Mouse (Mus musculus): ENCODE measurements around the gene Them7. TPM values are rescaled to one million over a fixed set of nuclear protein-coding genes. Genes with fewer than 3 reads are reported as not detected.

Them7 gene
- polyA plus RNA-seq, 1 experiment from 2014 or later: not detected

DNA sequence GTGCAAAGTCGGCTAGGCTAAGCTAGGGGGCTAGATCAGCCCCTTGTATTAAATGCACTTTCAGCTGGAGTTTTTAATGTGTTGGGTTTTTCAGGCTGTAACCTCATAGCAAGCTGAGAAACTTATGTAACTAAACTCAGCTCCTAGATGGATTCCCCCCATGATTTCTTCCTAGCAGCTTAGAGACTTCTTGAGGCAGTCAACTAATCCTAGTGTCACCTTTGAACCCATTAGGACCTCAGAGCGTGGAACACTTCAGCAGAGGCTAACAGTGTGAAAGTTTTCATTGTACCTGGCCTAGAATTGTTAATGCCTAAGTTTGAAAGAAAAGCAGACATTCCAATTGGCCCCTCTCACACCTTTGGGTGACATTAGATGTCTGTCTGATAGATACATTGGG, 13.7 kb downstream of the Them7 start:
- H3K4me3 ChIP-seq (replicated peaks): no peak overlapping the region
- ATAC-seq (ENCODE audit: low FRiP score): no peak
- H3K9me3 ChIP-seq: no peaks in the 10 kb centered on the region
- WGBS: 81% methylated on average over 2 of the region's 2 CpGs
- H3K27me3 ChIP-seq: no peaks in the 10 kb centered on the region
- no peak overlapping the region for H3K9ac ChIP-seq
- H3K4me2 ChIP-seq: no peak overlapping the region
- H3K4me1 ChIP-seq: 0 out of 2 replicates have a peak, but pooled peaks cover 3% of the 10 kb centered on the region
- no peak overlapping the region for H3K27ac ChIP-seq
- no peaks in the 10 kb centered on the region for H3K36me3 ChIP-seq (replicated peaks)

DNA sequence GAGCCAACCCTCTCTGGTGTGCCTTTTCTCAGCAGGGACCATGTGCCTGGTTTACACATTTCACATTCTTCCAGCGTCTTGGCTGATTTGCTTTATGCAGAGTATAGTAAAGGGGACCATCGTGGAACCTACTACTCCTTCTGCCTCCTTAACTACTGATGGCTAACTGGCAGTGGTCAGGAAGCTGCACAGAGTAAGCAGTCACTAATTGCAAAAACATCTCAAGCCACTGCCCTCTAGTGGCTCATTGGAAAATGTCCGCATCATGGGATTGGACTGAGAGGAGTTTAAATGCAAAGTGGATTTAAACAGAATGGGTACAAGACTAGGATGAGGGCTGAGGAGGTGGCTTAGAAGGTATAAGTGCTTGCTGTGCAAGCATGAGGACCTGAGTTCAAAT, 14.7 kb downstream of the Them7 start:
- Histone ChIP-seq H3K4me1 (0 out of 2 replicates have a peak, but pooled peaks cover 3% of the 10 kb centered on the region), H3K9me3 (no peaks in the 10 kb centered on the region), H3K36me3 (replicated peaks) (no peaks in the 10 kb centered on the region), H3K27ac (no peak overlapping the region), H3K9ac (no peak overlapping the region), H3K4me3 (replicated peaks) (no peak overlapping the region), H3K4me2 (no peak overlapping the region), H3K27me3 (no peaks in the 10 kb centered on the region)
- WGBS: 32% methylated on average over 3 of the region's 3 CpGs
- peak; percentile 46; the same call in 1 of the 2 replicates for ATAC-seq (ENCODE audit: low FRiP score)

DNA sequence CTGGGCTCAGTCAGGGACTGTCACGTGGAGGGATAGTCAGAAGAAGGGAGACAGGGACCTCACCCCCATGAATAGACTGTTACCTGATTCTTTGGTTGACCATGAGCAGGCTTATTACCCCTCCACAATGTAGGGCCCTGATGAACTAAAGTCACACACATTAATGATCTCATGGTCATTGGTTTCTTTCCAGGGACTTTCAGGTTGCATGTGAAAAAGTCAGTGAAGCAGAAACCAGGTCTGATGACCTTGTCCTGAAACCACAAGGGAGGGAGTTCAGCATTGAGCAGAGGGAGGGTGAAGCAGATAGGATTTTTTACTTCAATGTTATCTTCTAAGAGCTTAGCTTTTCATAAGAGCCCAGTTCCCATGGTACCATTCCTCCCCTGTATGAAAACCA, 16.5 kb downstream of the Them7 start:
- ATAC-seq (ENCODE audit: low FRiP score): no peak
- Histone ChIP-seq H3K27me3 (no peaks in the 10 kb centered on the region), H3K4me1 (0 out of 2 replicates have a peak, but pooled peaks cover 3% of the 10 kb centered on the region), H3K36me3 (replicated peaks) (no peaks in the 10 kb centered on the region), H3K27ac (no peak overlapping the region), H3K4me2 (no peak overlapping the region), H3K9ac (no peak overlapping the region), H3K4me3 (replicated peaks) (no peak overlapping the region), H3K9me3 (no peaks in the 10 kb centered on the region)
- 90% methylated on average over 1 of the region's 1 CpGs for WGBS

DNA sequence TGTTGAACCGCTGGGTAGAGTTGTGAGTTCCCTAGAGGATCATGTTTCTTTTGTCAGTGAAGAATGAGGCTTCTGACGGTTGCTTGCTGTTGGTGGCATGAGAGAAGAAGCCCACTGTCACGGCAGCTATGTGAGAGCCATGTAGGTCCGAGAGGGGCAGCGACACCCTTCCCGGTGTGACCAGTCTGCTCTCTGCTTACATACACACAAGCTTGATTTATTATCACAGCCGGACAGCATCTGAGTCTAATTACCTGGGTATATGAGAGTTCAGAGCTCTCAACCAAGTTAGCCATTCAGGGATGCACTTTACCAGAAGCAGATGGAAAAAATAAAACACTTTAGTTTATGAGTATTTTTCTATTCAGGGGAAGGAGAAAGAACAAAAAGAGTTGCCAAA, 18.8 kb downstream of the Them7 start:
- no peak for ATAC-seq (ENCODE audit: low FRiP score)

DNA sequence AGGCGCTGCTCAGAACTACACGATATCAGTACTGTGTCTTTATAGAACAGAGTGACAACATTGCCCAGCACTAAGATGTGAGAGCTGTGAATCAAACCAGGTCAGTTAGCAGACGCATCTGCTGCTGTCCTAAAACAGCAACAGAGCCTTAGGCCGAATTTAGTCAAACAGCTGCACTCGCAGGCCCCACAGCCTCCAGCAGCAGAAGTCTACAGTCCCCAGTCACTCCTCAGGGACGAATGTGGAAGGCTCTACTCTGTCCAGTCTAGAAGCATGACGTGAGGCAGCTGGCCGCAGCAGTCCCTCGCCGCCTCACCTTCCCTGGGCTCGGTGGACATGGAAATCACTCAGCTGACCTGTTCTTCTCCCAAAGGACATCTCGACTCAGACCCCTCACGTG, 20.6 kb downstream of the Them7 start:
- Histone ChIP-seq H3K27me3 (no peaks in the 10 kb centered on the region), H3K4me2 (no peak overlapping the region), H3K4me1 (no peaks in the 10 kb centered on the region), H3K9me3 (no peaks in the 10 kb centered on the region), H3K9ac (no peak overlapping the region), H3K27ac (no peak overlapping the region), H3K4me3 (replicated peaks) (no peak overlapping the region), H3K36me3 (replicated peaks) (no peaks in the 10 kb centered on the region)
- ATAC-seq (ENCODE audit: low FRiP score): no peak
- 82% methylated on average over 13 of the region's 13 CpGs for WGBS

More for the DNA sequence above, 18.8 kb downstream of the Them7 start:
- H3K27ac ChIP-seq: no peak overlapping the region
- no peaks in the 10 kb centered on the region for H3K9me3 ChIP-seq
- no peaks in the 10 kb centered on the region for H3K4me1 ChIP-seq
- no peak overlapping the region for H3K4me3 ChIP-seq (replicated peaks)
- 78% methylated on average over 7 of the region's 7 CpGs for WGBS
- no peak overlapping the region for H3K4me2 ChIP-seq
- no peak overlapping the region for H3K9ac ChIP-seq
- no peaks in the 10 kb centered on the region for H3K27me3 ChIP-seq
- H3K36me3 ChIP-seq (replicated peaks): no peaks in the 10 kb centered on the region

DNA sequence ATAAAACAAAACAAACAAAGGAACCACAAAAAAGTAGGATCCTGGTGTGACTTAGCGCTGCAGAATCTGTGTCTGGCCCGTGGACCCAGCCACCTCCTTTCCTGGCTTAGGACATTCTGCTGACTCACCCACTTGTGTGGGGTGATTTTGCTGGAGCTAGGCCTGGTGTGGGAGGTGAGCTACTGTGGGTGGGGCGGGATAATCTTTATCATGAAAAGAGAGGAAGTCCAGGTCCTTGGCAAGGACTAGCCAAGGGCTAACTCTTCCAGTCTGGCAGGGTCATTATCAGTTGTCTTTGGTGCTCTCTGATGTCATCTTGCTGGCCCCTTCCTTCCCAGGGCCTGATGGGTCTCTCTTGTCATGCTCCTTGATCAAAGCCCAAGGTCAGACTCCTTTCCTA, 27.9 kb downstream of the Them7 start:
- 77% methylated on average over 3 of the region's 3 CpGs for WGBS
- H3K27ac ChIP-seq: no peak overlapping the region
- H3K27me3 ChIP-seq: no peaks in the 10 kb centered on the region
- H3K9me3 ChIP-seq: no peaks in the 10 kb centered on the region
- no peaks in the 10 kb centered on the region for H3K36me3 ChIP-seq (replicated peaks)
- no peaks in the 10 kb centered on the region for H3K4me1 ChIP-seq
- no peak overlapping the region for H3K4me3 ChIP-seq (replicated peaks)
- no peak for ATAC-seq (ENCODE audit: low FRiP score)
- H3K4me2 ChIP-seq: no peak overlapping the region
- no peak overlapping the region for H3K9ac ChIP-seq

DNA sequence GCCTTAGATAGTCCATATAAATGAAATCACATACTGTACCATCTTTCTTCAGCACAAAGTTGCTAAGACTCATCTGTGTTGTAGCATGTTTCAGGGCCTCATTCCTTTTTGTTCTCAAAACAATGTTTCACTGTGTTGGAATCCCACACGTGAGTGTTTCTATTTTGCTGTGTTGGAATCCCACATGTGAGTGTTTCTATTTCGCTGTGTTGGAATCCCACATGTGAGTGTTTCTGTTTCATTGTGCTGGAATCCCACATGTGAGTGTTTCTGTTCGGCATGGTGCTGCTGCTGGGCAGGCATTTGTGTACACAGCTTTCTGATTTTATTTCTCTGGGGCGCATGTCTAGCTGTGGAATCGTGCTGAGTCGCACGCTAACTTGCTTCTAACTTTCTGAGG, 28.7 kb downstream of the Them7 start:
- no peaks in the 10 kb centered on the region for H3K36me3 ChIP-seq (replicated peaks)
- no peaks in the 10 kb centered on the region for H3K4me1 ChIP-seq
- no peaks in the 10 kb centered on the region for H3K27me3 ChIP-seq
- H3K4me2 ChIP-seq: no peak overlapping the region
- ATAC-seq (ENCODE audit: low FRiP score): peak; percentile 88
- no peak overlapping the region for H3K27ac ChIP-seq
- H3K9me3 ChIP-seq: no peaks in the 10 kb centered on the region
- no peak overlapping the region for H3K4me3 ChIP-seq (replicated peaks)
- 67% methylated on average over 7 of the region's 7 CpGs for WGBS
- no peak overlapping the region for H3K9ac ChIP-seq

DNA sequence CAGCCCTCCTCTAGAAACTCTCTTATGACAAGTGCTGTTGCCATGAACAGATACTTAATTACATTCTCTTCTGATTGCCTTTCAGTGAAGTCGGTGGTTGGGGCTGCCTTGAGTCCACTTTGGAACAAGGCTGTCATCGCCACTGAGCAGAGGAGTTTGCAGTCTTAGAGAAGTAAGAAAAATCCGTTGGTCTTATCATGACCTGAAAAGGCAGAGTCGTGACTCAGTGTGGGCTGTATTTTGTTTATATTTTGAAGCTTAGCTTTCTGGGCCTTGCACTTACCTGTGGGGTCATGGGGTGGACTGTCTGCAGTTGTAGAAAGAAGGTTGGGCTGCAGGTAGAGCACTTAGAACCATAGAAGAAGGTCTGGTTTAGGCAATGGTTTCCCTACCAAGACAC, 31.3 kb downstream of the Them7 start:
- Histone ChIP-seq H3K9ac (no peak overlapping the region), H3K36me3 (replicated peaks) (no peaks in the 10 kb centered on the region), H3K4me2 (no peak overlapping the region), H3K4me1 (no peaks in the 10 kb centered on the region), H3K4me3 (replicated peaks) (no peak overlapping the region), H3K27me3 (no peaks in the 10 kb centered on the region), H3K27ac (no peak overlapping the region), H3K9me3 (no peaks in the 10 kb centered on the region)
- ATAC-seq (ENCODE audit: low FRiP score): no peak
- 60% methylated on average over 4 of the region's 4 CpGs for WGBS

DNA sequence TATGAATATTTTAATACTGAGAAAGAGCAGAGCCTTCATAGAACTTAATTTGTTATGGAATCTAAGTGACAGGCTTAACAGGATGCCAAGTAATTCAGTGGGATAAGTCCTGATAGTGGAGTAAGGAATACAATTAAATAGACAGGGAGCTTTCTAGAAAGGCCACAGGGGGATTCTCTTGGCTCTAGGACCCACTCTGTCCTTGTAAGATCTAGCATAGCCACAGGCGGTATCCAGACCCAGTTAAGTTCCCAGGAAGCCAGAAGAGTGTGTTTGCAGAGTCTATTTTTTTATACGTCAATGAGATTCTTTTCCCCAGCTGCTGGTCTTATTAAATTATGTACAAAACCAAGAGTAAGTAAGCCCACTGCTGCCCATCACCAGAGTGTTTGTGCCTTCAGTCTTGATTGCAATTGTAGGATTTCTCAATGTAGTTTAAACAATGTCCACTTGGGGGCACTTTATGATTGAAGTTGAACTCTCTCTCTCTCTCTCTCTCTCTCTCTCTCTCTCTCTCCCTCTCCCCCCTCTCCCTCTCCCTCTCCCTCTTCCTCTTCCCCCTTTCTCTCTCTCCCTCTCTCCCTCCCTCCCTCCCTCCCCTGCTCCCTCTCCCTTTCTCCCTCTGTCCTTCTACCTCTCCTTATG, 32.4 kb downstream of the Them7 start:
- H3K9ac ChIP-seq: no peak overlapping the region
- H3K4me3 ChIP-seq (replicated peaks): no peak overlapping the region
- no peak for ATAC-seq (ENCODE audit: low FRiP score)
- H3K27ac ChIP-seq: no peak overlapping the region
- no peaks in the 10 kb centered on the region for H3K36me3 ChIP-seq (replicated peaks)
- H3K9me3 ChIP-seq: no peaks in the 10 kb centered on the region
- H3K27me3 ChIP-seq: no peaks in the 10 kb centered on the region
- H3K4me2 ChIP-seq: no peak overlapping the region
- no peaks in the 10 kb centered on the region for H3K4me1 ChIP-seq
- 73% methylated on average over 2 of the region's 2 CpGs for WGBS

DNA sequence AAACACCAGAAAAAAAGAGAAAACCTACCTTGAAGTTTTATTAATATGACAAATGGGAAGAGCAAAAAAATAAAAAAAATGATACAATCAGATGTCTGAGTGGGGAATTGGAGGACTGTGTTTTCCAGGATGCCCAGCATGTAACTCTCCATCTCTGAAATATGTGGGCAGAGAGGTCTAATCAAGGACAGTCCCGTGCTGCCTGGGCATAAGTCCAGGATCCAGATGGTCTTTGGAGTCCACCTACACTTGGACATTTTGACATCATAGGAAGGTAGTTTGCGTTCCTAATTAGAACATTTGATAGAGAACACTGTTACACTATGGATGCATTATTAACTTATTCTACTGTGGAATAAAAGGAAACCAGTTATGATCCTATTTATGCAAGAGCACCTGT, 33.3 kb downstream of the Them7 start:
- Histone ChIP-seq H3K36me3 (replicated peaks) (no peaks in the 10 kb centered on the region), H3K4me3 (replicated peaks) (no peak overlapping the region), H3K9ac (no peak overlapping the region), H3K9me3 (no peaks in the 10 kb centered on the region), H3K27me3 (no peaks in the 10 kb centered on the region), H3K4me2 (no peak overlapping the region), H3K4me1 (no peaks in the 10 kb centered on the region), H3K27ac (no peak overlapping the region)
- 65% methylated on average over 2 of the region's 2 CpGs for WGBS
- no peak for ATAC-seq (ENCODE audit: low FRiP score)

DNA sequence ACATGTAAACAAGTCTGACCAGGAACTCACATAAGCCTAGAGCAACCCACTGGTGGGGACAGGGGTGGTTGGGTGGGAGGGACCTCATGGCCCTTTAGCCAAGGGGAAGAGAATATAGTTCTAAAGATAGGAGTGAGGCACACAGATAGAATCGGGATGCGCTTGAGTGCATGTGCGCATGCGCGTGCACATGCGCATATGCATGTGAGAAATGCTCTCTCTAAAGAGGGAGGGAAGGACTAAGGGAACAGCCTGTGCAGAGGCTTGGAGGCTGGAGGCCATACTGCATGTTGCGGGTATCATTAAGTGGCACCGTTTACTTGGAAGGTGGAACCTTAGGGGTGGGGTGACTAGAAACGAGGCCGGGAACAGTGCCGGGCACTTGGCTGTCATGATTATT, 37.2 kb downstream of the Them7 start:
- no peak overlapping the region for H3K4me3 ChIP-seq (replicated peaks)
- peaks cover 4% of the 10 kb centered on the region; the same call in 1 of the 2 replicates for H3K4me1 ChIP-seq
- no peak for ATAC-seq (ENCODE audit: low FRiP score)
- H3K27ac ChIP-seq: no peak overlapping the region
- H3K4me2 ChIP-seq: no peak overlapping the region
- H3K9ac ChIP-seq: no peak overlapping the region
- H3K9me3 ChIP-seq: no peaks in the 10 kb centered on the region
- no peaks in the 10 kb centered on the region for H3K36me3 ChIP-seq (replicated peaks)
- H3K27me3 ChIP-seq: no peaks in the 10 kb centered on the region
- WGBS: 76% methylated on average over 11 of the region's 11 CpGs

DNA sequence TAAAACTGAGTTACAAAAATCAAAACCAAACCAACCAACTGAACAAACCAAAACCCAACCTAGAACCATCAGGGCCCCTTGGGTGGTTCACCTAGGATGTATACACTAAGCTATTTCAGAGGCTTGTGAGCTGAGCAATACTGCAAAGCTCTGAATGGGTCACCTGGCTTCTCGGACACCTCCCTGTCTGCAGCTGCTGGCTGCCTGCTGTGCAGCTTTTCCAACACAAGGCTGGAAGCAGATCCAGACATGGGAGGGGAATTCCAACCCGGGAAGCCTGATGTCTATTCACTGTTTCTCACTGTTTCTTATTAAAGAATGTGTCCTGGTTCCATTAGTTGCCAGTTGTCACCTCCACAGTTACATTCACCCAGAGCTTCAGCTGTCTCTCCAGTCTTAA, 39.1 kb downstream of the Them7 start:
- Histone ChIP-seq H3K27me3 (no peaks in the 10 kb centered on the region), H3K9me3 (no peaks in the 10 kb centered on the region), H3K4me3 (replicated peaks) (no peak overlapping the region), H3K9ac (no peak overlapping the region), H3K27ac (no peak overlapping the region), H3K4me1 (peaks cover 4% of the 10 kb centered on the region; the same call in 1 of the 2 replicates), H3K36me3 (replicated peaks) (no peaks in the 10 kb centered on the region), H3K4me2 (no peak overlapping the region)
- ATAC-seq (ENCODE audit: low FRiP score): no peak
- 16% methylated on average over 2 of the region's 2 CpGs for whole genome bisulfite sequencing

DNA sequence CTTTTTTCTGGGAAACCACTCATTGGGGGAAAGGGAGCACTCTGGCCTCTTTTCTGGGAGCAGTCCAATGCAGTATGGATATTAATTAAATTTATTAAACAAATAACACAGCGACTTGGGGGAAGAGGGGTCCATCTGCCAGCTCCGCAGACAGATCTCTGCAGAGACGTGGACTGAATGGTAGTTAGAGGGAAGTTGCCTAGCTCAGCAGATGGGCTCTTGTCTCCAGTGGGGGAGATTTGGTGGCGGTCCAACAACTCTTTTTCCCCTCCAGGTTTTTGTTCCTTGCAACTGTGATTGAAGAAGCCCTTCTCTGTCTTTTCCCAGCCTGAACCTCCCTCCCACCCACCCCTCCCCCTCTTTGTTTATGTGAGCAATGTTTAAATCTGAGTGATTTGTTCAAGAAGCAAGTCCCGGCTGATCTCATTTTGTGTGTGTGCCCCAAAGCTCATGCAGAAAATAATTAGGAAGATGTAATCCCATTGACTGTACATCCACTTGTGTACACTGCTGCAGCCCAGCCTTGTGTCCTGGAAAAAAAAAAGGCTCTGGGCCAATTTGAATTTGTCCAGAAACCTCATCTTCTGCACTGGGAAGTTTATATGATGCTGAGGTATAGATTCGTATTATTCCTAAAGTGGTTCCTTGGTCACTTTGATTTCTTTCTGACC, 58.4 kb downstream of the Them7 start:
- Histone ChIP-seq H3K27me3 (no peaks in the 10 kb centered on the region), H3K9ac (no peak overlapping the region), H3K9me3 (no peaks in the 10 kb centered on the region), H3K4me1 (peaks cover 7% of the 10 kb centered on the region), H3K4me3 (replicated peaks) (no peak overlapping the region), H3K36me3 (replicated peaks) (no peaks in the 10 kb centered on the region), H3K27ac (no peak overlapping the region), H3K4me2 (no peak overlapping the region)
- peak; percentile 84 for ATAC-seq (ENCODE audit: low FRiP score)
- WGBS: 40% methylated on average over 6 of the region's 6 CpGs
